Mouse (Mus musculus): ENCODE measurements around the gene Tmem203. TPM values are rescaled to one million over a fixed set of nuclear protein-coding genes. Genes with fewer than 3 reads are reported as not detected.

Gene Tmem203
- total and polyA plus RNA-seq, 3 experiments = 21.2 to 28.3 (median 21.5) TPM

DNA sequence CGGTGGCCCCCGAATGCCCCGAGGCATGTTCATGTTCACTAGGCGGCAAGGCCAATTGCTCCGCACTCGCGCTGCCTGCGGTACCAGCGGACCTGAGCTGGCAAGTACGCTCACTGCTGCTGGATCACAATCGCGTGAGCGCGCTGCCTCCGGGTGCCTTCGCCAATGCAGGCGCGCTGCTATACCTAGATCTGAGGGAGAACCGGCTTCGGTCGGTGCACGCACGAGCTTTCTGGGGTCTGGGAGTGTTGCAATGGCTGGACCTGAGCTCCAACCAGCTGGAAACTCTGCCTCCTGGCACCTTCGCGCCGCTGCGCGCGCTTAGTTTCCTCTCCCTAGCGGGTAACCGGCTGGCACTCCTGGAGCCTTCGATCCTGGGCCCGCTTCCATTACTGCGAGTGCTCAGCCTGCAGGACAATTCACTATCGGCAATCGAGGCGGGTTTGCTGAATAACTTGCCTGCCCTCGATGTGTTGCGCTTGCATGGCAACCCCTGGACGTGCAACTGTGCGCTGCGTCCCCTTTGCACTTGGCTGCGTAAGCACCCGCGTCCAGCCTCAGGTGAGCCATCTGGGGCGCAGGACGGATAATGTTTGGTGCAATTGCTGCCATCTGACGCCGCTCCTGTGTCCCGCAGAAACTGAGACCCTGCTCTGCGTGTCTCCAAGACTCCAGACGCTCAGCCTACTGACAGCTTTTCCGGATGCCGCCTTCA is 35.0 kb downstream of the Tmem203 start:
- no peak overlapping the region for H3K27ac ChIP-seq (ENCODE audit: insufficient read depth, low read depth)
- no peak overlapping the region for H3K4me3 ChIP-seq (replicated peaks in 1 of 3; ENCODE audit: low read depth in 2 of 3, low read length in 2 of 3, poor library complexity in 1 of 3)
- no peaks in the 10 kb centered on the region for H3K9me3 ChIP-seq (replicated peaks; ENCODE audit: low read length)
- dilution Hi-C loops (cut with MboI; ENCODE audit: extremely low pct_ligation_motif_present, extremely low pct_unique_long_range_greater_than_20kb, low sequenced_read_pairs) = no loop called here
- H3K4me2 ChIP-seq (ENCODE audit: insufficient read depth, low read depth, poor library complexity, severe bottlenecking) = no peak overlapping the region
- DNase-seq (ENCODE audit: extremely low read depth) = no peak
- peaks cover 2 to 4% of the 10 kb centered on the region in 2 experiments; a peak in 3 of 4 replicates for H3K4me1 ChIP-seq (ENCODE audit: control insufficient read depth in 1 of 2, insufficient read depth in 2 of 2)
- TF ChIP-seq MAX (IDR thresholded peaks at IDR 0.05; ENCODE audit: low read length) (no peak), BHLHE40 (IDR thresholded peaks at IDR 0.05; ENCODE audit: low read depth, low read length) (no peak), IRF4 (IDR thresholded peaks at IDR 0.05; ENCODE audit: low read depth, low read length) (no peak), MEF2A (IDR thresholded peaks at IDR 0.05; ENCODE audit: borderline replicate concordance, low read depth, low read length) (no peak), USF2 (conservative IDR thresholded peaks at IDR 0.05; ENCODE audit: low read depth, low read length) (no peak), SMC3 (IDR thresholded peaks at IDR 0.05; ENCODE audit: low read depth, low read length) (no peak), CTCF (conservative IDR thresholded peaks at IDR 0.05 in 1 of 2, IDR thresholded peaks at IDR 0.05 in 1 of 2; ENCODE audit: low read depth in 2 of 2, low read length in 2 of 2) (no peak), CHD2 (IDR thresholded peaks at IDR 0.05; ENCODE audit: low read length) (no peak), MAZ (IDR thresholded peaks at IDR 0.05; ENCODE audit: low read depth, low read length) (no peak), USF1 (IDR thresholded peaks at IDR 0.05; ENCODE audit: low read depth, low read length) (no peak), RAD21 (IDR thresholded peaks at IDR 0.05; ENCODE audit: low read depth, low read length) (no peak)
- H3K27me3 ChIP-seq (replicated peaks) = peaks cover 46% of the 10 kb centered on the region
- no peak overlapping the region for H3K9ac ChIP-seq (ENCODE audit: insufficient read depth, low read depth)
- no peaks in the 10 kb centered on the region for H3K79me2 ChIP-seq (replicated peaks; ENCODE audit: control insufficient read depth, extremely low read depth, insufficient read depth, poor library complexity, severe bottlenecking)
- peaks cover 10 to 20% of the 10 kb centered on the region in 2 experiments for H3K36me3 ChIP-seq (replicated peaks in 1 of 2; ENCODE audit: control insufficient read depth in 1 of 2, insufficient read depth in 1 of 2, low read length in 1 of 2)
- in situ Hi-C loops (cut with MboI; ENCODE audit: low pct_ligation_motif_present, low pct_unique_long_range_greater_than_20kb, low sequenced_read_pairs) = no loop called here

DNA sequence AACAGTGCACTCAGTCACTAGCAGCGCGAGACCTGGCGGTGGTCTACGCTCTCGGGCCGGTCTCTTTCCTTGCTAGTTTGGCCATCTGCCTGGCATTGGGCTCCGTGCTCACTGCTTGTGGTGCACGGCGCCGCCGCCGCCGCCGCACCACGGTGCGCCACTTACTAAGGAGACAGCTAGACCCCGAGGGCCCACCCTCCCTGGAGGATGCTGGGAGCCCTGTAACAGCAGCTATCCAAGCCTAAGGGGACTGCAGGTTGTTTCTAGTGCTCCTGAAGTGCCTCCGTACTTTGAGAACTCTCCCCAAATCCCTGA is 35.5 kb downstream of the Tmem203 start:
- in situ Hi-C loops (cut with MboI; ENCODE audit: low pct_ligation_motif_present, low pct_unique_long_range_greater_than_20kb, low sequenced_read_pairs) (no loop called here), dilution Hi-C loops (cut with MboI; ENCODE audit: extremely low pct_ligation_motif_present, extremely low pct_unique_long_range_greater_than_20kb, low sequenced_read_pairs) (no loop called here)
- no peak for DNase-seq (ENCODE audit: extremely low read depth)
- Histone ChIP-seq H3K27me3 (replicated peaks) (peaks cover 51% of the 10 kb centered on the region), H3K9me3 (replicated peaks; ENCODE audit: low read length) (no peaks in the 10 kb centered on the region), H3K79me2 (replicated peaks; ENCODE audit: control insufficient read depth, extremely low read depth, insufficient read depth, poor library complexity, severe bottlenecking) (no peaks in the 10 kb centered on the region), H3K36me3 (replicated peaks in 1 of 2; ENCODE audit: control insufficient read depth in 1 of 2, insufficient read depth in 1 of 2, low read length in 1 of 2) (peaks cover 6 to 14% of the 10 kb centered on the region in 2 experiments), H3K27ac (ENCODE audit: insufficient read depth, low read depth) (no peak overlapping the region), H3K4me2 (ENCODE audit: insufficient read depth, low read depth, poor library complexity, severe bottlenecking) (no peak overlapping the region), H3K4me3 (replicated peaks in 1 of 3; ENCODE audit: low read depth in 2 of 3, low read length in 2 of 3, poor library complexity in 1 of 3) (no peak overlapping the region), H3K9ac (ENCODE audit: insufficient read depth, low read depth) (no peak overlapping the region), H3K4me1 (ENCODE audit: control insufficient read depth in 1 of 2, insufficient read depth in 2 of 2) (peaks cover 2 to 4% of the 10 kb centered on the region in 2 experiments; a peak in 3 of 4 replicates)
- no peak for TF ChIP-seq TBP (conservative IDR thresholded peaks at IDR 0.05; ENCODE audit: low read depth, low read length)
